Mouse (Mus musculus) left cerebral cortex, postnatal 10 days (tissue): ENCODE measurements around the gene Caskin1. TPM values are rescaled to one million over a fixed set of nuclear protein-coding genes. Genes with fewer than 3 reads are reported as not detected.
A peak's percentile ranks its signal among the peaks of the same experiment; 100 is the strongest.
"Not testable (repeated sequence)": the region's sequence is repeated elsewhere in the genome, so short reads cannot be mapped to it uniquely, and the experiment has no call there.

Experiments
- DNase-seq, 2 experiments: peaks; one replicate each; pipeline ENCODE4 v3.0.0; 2021 to 2022; ENCODE audit warnings: low spot score in 2 of 2, mixed read lengths in 1 of 2; ENCODE audit errors: extremely low spot score in 1 of 2
- intact Hi-C: fragments of 180-260 bp; cut with DNase I; formaldehyde crosslinking; loops from one replicate; pipeline ENCODE4 v1.15.1; 2025
- total RNA-seq, 2 experiments: library from RNA; stranded (reverse); gene quantifications; 2 replicates each; pipeline ENCODE4 v1.2.3; 2021

The Caskin1 gene
- total RNA-seq, result 100 to 1,000 TPM; 161 to 162 TPM

- intact Hi-C loops, result no loop called here
- DNase-seq, result peak in 1 of 2 experiments; percentile 68
These were observed at the start of gene Caskin1 for GRCm38 (mm10) chr17:24488186-24488661. Gene Caskin1, plus strand, starts transcription at chr17:24488601.

GRCm38 (mm10) chr17:24440377-24440776, 48.0 kb upstream of the Caskin1 start:
- DNase-seq, result no peak
- intact Hi-C loops, result no loop called here

GRCm38 (mm10) chr17:24441148-24441547, 47.3 kb upstream of the Caskin1 start:
- DNase-seq, result peak in 1 of 2 experiments; percentile 24
- intact Hi-C loops, result no loop called here

GRCm38 (mm10) chr17:24442107-24442506, 46.3 kb upstream of the Caskin1 start:
- DNase-seq, result no peak
- intact Hi-C loops, result no loop called here

- intact Hi-C loops, result no loop called here
- DNase-seq, result peak in 1 of 2 experiments; percentile 26
These were observed 45.7 kb upstream of the Caskin1 start, which contains the start of gene Dnase1l2 for GRCm38 (mm10) chr17:24442632-24443155. Gene Dnase1l2, minus strand, starts transcription at chr17:24443105.

DNA sequence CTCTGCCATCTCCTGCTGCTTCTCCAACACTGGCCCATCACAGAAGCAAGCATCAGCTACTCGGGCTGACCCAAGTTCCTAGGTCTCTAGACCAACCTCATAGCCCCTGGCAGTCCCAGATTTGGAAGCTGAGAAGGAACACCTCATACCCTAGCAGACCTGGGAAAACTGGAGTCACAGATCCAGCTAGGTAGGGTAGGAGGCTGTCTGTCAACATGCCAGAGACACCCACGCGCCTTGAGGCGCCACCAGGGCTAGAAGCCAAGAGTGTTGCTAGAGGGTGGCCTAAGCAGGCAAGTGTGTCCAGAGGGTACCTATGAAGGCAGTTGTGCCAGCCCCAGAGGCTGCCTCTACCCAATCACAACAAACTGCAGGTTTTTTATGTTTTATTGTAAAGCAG, 45.0 kb upstream of the Caskin1 start:
- intact Hi-C loops, result no loop called here
- no peak for DNase-seq

- intact Hi-C loops, result no loop called here
- no peak for DNase-seq
These were observed 41.8 kb upstream of the Caskin1 start for GRCm38 (mm10) chr17:24446590-24446989.

DNA sequence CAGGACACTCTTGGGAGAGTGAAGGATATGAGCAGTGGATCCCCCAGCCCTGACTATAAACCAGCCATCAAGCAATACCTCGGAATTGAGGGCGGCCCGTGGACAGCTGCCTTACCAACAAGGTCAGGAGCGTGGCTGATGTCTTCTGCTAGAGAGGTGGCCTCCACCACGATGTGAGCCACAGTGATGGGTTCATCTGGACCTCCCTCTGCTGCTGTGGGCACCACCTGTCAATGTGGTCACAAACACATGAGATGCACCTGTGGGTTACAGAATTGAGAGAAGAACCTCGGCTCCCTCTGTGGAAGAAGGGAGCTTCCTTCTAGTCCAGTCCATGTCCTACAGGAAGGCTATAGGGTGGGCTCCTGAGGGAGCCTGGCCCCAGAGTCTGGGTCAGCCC, 38.9 kb upstream of the Caskin1 start:
- no peak for DNase-seq
- intact Hi-C loops, result no loop called here

DNA sequence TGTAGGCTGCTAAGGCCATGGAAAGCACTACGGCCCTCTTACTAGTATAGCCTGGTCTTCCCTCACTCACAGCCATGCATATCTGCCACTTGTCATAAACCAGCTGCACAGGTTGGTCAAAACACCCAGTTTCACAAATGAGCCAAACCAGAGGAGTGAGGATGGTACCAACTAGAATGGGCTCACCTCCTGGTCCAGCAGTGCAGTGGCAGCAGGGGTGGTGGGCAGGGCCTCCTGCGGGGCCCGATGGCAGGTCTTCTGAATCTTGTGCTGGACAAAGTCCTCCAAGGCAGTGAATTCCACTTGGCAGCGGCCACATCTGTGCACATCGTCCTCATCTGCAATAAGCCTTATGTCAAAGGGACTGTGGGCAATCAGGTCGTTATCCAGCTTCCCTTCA, 37.2 kb upstream of the Caskin1 start:
- DNase-seq, result no peak
- intact Hi-C loops, result no loop called here

DNA sequence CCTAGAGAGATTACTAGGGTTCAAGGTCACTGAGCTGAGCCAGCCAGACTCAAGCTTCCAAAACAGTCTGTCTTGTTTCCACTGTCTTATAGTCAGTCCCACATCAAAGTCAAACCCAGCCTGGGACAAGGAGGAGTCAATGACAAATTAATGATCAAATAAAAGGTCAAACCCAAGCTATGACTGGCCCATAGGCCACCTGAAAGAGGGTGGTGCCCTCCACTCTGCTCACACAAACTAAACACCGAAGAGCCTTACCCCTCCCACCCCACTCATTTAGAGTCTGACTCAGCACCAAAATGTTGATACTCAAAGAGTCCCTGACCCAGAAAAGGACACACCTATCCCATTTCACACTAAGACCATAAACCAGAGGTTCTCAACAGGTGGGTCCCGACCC, 35.0 kb upstream of the Caskin1 start:
- intact Hi-C loops, result no loop called here
- no peak for DNase-seq

GRCm38 (mm10) chr17:24454218-24454755, 34.1 kb upstream of the Caskin1 start:
- intact Hi-C loops, result no loop called here
- no peak for DNase-seq

- intact Hi-C loops, result no loop called here
These were observed 33.5 kb upstream of the Caskin1 start for GRCm38 (mm10) chr17:24454756-24455522.

GRCm38 (mm10) chr17:24455523-24456206, 32.7 kb upstream of the Caskin1 start:
- intact Hi-C loops, DNase-seq: not testable (repeated sequence)

More at GRCm38 (mm10) chr17:24454756-24455522, 33.5 kb upstream of the Caskin1 start:
- peak; percentile 99 to 100 for DNase-seq

DNA sequence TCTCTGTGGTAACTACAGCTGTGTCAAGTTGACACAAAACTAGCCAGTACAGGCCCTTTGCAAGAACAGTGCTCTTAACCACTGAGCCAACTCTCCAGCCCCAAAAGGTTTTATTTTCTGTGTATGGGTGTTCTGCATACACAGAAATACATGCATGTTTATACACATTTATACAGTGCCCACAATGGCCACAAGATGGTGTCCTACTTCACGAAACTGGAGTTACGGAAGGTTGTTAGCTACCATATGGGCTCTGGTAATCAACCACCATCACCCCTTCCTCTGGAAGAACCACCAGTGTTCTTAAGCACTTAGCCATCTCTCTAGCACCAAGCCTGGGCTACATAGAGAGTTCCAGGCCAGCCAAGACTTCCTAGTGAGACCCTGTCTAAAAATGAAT, 26.8 kb upstream of the Caskin1 start:
- no peak for DNase-seq
- intact Hi-C loops, result no loop called here

GRCm38 (mm10) chr17:24462932-24463331, 25.5 kb upstream of the Caskin1 start:
- intact Hi-C loops, result no loop called here
- DNase-seq, result no peak

DNA sequence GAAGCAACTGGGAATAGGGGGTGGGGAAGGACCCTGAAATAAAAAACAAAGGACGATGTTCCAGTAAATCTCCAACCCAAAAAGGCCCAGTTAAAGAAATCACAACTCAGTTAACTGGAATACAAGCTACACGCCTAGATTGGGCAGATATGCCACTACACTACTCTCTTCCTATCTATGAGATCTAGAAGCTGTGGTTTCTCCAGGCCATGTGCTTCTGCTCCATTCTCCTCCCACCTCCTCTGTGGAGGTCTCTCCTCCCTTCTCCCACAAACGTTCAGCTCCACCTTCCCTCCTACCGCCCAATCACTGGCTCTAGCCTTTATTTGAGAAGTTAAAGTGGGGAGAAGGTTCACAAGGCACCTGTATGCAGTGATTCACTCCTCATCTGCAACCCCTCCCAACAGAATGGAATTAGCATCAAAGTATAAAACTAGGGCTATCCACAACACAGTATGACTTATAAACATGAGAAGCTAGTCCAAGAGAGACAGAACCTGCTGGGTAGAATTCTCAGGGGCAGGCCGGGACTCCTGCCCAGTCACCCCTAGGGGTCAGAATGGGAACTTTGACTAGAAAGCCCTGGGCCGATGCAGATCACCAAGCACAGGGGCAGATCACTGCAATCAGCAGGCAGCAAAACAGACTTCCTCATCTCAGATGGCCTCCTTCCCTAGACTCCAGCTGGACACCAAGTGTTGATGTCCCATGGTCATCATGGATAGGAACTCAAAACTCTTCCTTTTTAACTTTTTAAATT, 24.8 kb upstream of the Caskin1 start:
- no peak for DNase-seq
- intact Hi-C loops, result no loop called here

DNA sequence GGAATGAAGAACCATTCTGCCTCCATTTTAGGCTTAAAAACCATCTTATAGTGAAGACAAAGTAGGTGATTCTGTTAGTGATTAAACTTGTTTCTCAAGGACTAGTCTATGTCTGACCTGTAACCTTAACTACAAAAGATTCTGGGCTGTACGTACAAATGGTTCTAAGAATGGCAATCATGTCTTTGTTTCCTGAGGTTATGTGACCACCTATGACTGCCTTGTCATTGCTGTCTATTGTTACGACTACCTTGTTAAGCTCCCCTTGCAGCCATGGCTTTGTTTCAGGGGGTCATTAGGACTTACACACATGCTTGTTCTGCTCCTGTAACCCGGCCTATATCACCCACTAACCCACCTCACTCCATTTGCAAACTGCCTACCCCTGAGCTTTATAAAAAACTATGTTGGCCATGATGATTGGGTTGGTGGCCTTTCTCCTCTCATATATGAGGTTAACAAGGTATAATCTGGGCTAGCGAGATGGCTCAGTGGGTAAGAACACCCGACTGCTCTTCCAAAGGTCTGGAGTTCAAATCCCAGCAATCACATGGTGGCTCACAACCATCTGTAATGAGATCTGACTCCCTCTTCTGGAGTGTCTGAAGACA, 19.7 kb upstream of the Caskin1 start:
- intact Hi-C loops, result no loop called here
- DNase-seq, result no peak

DNA sequence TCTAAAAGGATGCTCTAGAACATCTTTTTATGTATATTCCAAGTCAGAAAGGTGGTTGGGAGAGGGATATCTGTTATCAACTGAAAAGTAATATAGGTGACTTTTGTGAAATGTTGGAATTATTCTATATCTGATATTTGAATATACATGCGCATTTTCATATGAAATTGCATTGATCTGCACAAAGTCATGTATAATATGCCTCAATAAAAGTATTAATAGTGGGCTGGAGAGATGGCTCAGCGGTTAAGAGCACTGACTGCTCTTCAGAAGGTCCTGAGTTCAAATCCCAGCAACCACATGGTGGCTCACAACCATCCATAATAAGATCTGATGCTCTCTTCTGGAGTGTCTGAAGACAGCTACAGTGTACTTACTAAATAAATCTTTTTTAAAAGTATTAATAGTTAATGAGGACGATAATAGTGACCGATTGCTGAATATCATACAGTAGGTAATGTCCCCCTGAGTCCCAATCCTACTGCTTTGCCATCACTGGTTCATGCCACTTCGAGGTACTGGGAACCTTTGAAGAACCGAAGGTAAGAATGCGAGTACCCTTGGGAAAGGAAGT, 19.0 kb upstream of the Caskin1 start:
- DNase-seq, result no peak
- intact Hi-C loops, result no loop called here
